Mouse (Mus musculus) heart, postnatal 10 days (tissue): ENCODE results near the gene Olfr733. TPM values are rescaled to one million over a fixed set of nuclear protein-coding genes. Genes with fewer than 3 reads are reported as not detected.

Experiments used
- DNase-seq, 2 experiments: peaks; one replicate each; pipeline ENCODE4 v3.0.0; 2021
- intact Hi-C: fragments of 180-260 bp; cut with DNase I; formaldehyde crosslinking; loops from one replicate; pipeline ENCODE4 v1.15.1; 2025
- total RNA-seq, 2 experiments: library from RNA; stranded (reverse); gene quantifications; 2 replicates each; pipeline ENCODE4 v1.2.3; 2021

Olfr733 gene
- not detected for total RNA-seq

GRCm38 (mm10) chr14:50301422-50301821, at the start of gene Olfr733:
Gene Olfr733, minus strand, starts transcription at chr14:50301522.
- intact Hi-C loops = no loop called here
- DNase-seq = no peak

GRCm38 (mm10) chr14:50348796-50349195, 47.5 kb upstream of the Olfr733 start, which contains the start of gene Olfr735:
Gene Olfr735, minus strand, starts transcription at chr14:50348872.
- DNase-seq = no peak
- intact Hi-C loops = no loop called here

DNA sequence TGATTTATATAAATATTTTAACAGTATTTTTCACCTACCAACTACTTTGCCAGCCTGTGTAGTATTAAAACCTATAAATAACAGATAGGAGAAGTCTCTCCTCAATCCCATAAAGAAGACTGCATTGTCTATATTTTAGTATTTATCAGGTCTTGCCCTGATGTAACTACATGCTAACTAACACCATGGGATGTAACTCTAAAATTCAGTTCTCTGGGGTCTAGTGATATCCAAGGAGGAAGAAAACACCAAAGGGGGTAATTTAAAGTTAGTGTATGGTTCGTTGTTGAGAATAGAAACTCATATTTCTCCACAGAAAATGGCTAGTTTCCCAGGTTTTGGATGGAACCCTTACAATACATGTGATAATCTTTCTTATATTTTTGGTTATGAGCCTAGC, 25.3 kb upstream of the Olfr733 start, which contains the start of gene Olfr734:
Gene Olfr734, minus strand, starts transcription at position 101 of the 400 bp plus-strand sequence.
- intact Hi-C loops = no loop called here
- DNase-seq = no peak

- intact Hi-C loops = no loop called here
- DNase-seq = no peak
These were observed 17.2 kb downstream of the Olfr733 start, which contains the start of gene Olfr732 for GRCm38 (mm10) chr14:50284106-50284505. Gene Olfr732, minus strand, starts transcription at chr14:50284206.

Other genes with a start within 250 kb of the Olfr733 start
- gene Olfr726, start 210.6 kb downstream of the Olfr733 start, total RNA-seq = not detected
- gene Olfr727, start 178.3 kb downstream of the Olfr733 start, total RNA-seq = not detected
- gene Olfr728, start 158.8 kb downstream of the Olfr733 start, total RNA-seq = not detected
- gene Olfr729, start 148.6 kb downstream of the Olfr733 start, total RNA-seq = not detected
- gene Olfr730, start 113.3 kb downstream of the Olfr733 start, total RNA-seq = not detected
- gene Olfr731, start 59.7 kb downstream of the Olfr733 start, total RNA-seq = not detected
- not detected for gene Olfr732, start 17.3 kb downstream of the Olfr733 start, total RNA-seq
- not detected for gene Olfr734, start 25.2 kb upstream of the Olfr733 start, total RNA-seq
- not detected for gene Olfr735, start 47.4 kb upstream of the Olfr733 start, total RNA-seq
- under 1 TPM in 1 of 2 experiments, not detected in 1; 0.12 TPM for gene Tlr11, start 56.4 kb upstream of the Olfr733 start, total RNA-seq
- not detected for gene Olfr736, start 79.6 kb upstream of the Olfr733 start, total RNA-seq
- gene Olfr738, start 106.0 kb upstream of the Olfr733 start, total RNA-seq = not detected
- gene Olfr739, start 117.1 kb upstream of the Olfr733 start, total RNA-seq = not detected
- not detected for gene Olfr740, start 144.0 kb upstream of the Olfr733 start, total RNA-seq
- not detected for gene Olfr741, start 171.2 kb upstream of the Olfr733 start, total RNA-seq
- gene Olfr742, start 202.1 kb upstream of the Olfr733 start, total RNA-seq = not detected
- not detected for gene Olfr743, start 220.3 kb upstream of the Olfr733 start, total RNA-seq